Mouse (Mus musculus): Measurements from ENCODE around the gene Arv1.

DNA sequence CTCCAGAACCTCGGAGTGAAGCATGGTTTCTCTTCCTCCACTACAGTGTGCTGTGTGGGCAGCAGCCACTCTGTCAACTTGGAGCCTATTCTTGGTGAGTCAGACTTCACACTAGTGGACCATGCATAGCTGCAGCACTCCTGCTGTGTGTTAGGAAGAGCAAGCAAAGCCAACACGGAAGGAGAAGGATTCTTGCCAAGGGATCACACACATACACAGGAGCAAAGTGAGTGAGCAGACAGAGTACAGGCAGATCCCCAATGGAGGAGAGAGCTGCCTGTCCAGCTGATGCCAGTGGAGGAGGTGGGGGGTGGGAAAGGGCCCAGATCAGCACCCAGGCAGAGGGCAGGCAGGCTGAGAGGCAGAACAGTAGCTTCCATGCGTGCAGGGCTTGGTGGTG lies 19.8 kb upstream of the Arv1 start:
- no peak for TF ChIP-seq CTCF (conservative IDR thresholded peaks at IDR 0.05; ENCODE audit: insufficient read depth, insufficient read length, low read depth, low read length)
- TF ChIP-seq POLR2A (IDR thresholded peaks at IDR 0.05; ENCODE audit: low read depth, low read length), result no peak
